Mouse (Mus musculus): ENCODE results near the gene Crip3. TPM values are rescaled to one million over a fixed set of nuclear protein-coding genes. Genes with fewer than 3 reads are reported as not detected.

Crip3 gene
- polyA plus RNA-seq, 1 experiment: not detected

- Histone ChIP-seq H3K36me3 (ENCODE audit: control insufficient read depth, insufficient read depth) (no peaks in the 10 kb centered on the region), H3ac (ENCODE audit: control insufficient read depth, insufficient read length) (no peak overlapping the region), H3K27me3 (ENCODE audit: control insufficient read depth, insufficient read depth, insufficient read length) (peaks cover 26% of the 10 kb centered on the region), H3K4me2 (ENCODE audit: low read depth) (no peak overlapping the region), H3K4me3 (no peak overlapping the region), H3K79me2 (ENCODE audit: control insufficient read depth, insufficient read depth) (no peaks in the 10 kb centered on the region)
- TF ChIP-seq CEBPB (IDR thresholded peaks at IDR 0.05; ENCODE audit: insufficient read depth, poor library complexity, severe bottlenecking) (no peak), REST (IDR thresholded peaks at IDR 0.05; ENCODE audit: insufficient read depth, insufficient read length) (no peak), MYOG (IDR thresholded peaks at IDR 0.05; ENCODE audit: control insufficient read depth in 1 of 3, insufficient read depth in 1 of 3, insufficient read length in 2 of 3, low read depth in 2 of 3) (no peak), USF1 (IDR thresholded peaks at IDR 0.05; ENCODE audit: low read depth) (no peak), POLR2A (IDR thresholded peaks at IDR 0.05; ENCODE audit: insufficient read length, low read depth) (no peak), TCF12 (IDR thresholded peaks at IDR 0.05; ENCODE audit: insufficient read depth, poor library complexity, severe bottlenecking) (no peak), TCF3 (IDR thresholded peaks at IDR 0.05; ENCODE audit: insufficient read length, low read depth) (no peak), SRF (IDR thresholded peaks at IDR 0.05; ENCODE audit: control insufficient read depth, insufficient read length, low read depth) (no peak)
These were observed 2.2 kb upstream of the Crip3 start for GRCm38 (mm10) chr17:46426496-46426895.

- Histone ChIP-seq H3K4me3 (no peak overlapping the region), H3K36me3 (ENCODE audit: control insufficient read depth, insufficient read depth) (no peaks in the 10 kb centered on the region), H3K27me3 (ENCODE audit: control insufficient read depth, insufficient read depth, insufficient read length) (peaks cover 60% of the 10 kb centered on the region), H3K79me2 (ENCODE audit: control insufficient read depth, insufficient read depth) (no peaks in the 10 kb centered on the region), H3ac (ENCODE audit: control insufficient read depth, insufficient read length) (no peak overlapping the region), H3K4me2 (ENCODE audit: low read depth) (no peak overlapping the region)
- TF ChIP-seq MAX (IDR thresholded peaks at IDR 0.05; ENCODE audit: low read depth): no peak
- TF ChIP-seq CEBPB (IDR thresholded peaks at IDR 0.05; ENCODE audit: insufficient read depth, poor library complexity, severe bottlenecking): no peak
- TF ChIP-seq TCF3 (IDR thresholded peaks at IDR 0.05; ENCODE audit: insufficient read length, low read depth): no peak
- TF ChIP-seq E2F4 (IDR thresholded peaks at IDR 0.05; ENCODE audit: insufficient read depth): no peak
- TF ChIP-seq SRF (IDR thresholded peaks at IDR 0.05; ENCODE audit: control insufficient read depth, insufficient read length, low read depth): no peak
- no peak for TF ChIP-seq USF1 (IDR thresholded peaks at IDR 0.05; ENCODE audit: low read depth)
- no peak for TF ChIP-seq TCF12 (IDR thresholded peaks at IDR 0.05; ENCODE audit: insufficient read depth, poor library complexity, severe bottlenecking)
- no peak for TF ChIP-seq POLR2AphosphoS2 (IDR thresholded peaks at IDR 0.05; ENCODE audit: insufficient read length, low read depth)
- TF ChIP-seq REST (IDR thresholded peaks at IDR 0.05; ENCODE audit: insufficient read depth, insufficient read length): no peak
- no peak for TF ChIP-seq MYOG (IDR thresholded peaks at IDR 0.05; ENCODE audit: control insufficient read depth in 1 of 3, insufficient read depth in 1 of 3, insufficient read length in 2 of 3, low read depth in 2 of 3)
- TF ChIP-seq MYOD1 (IDR thresholded peaks at IDR 0.05; ENCODE audit: control insufficient read depth in 1 of 3, insufficient read length in 2 of 3, low read depth in 2 of 3): no peak
- no peak for TF ChIP-seq POLR2A (IDR thresholded peaks at IDR 0.05; ENCODE audit: insufficient read length, low read depth)
These were observed 4.9 kb downstream of the Crip3 start for GRCm38 (mm10) chr17:46433627-46434026.

- H3K79me2 ChIP-seq (ENCODE audit: control insufficient read depth, insufficient read depth): no peaks in the 10 kb centered on the region
- no peak overlapping the region for H3K4me3 ChIP-seq
- TF ChIP-seq POLR2AphosphoS2 (IDR thresholded peaks at IDR 0.05; ENCODE audit: insufficient read length, low read depth): no peak
- no peak for TF ChIP-seq MAX (IDR thresholded peaks at IDR 0.05; ENCODE audit: low read depth)
- no peak for TF ChIP-seq MYOG (IDR thresholded peaks at IDR 0.05; ENCODE audit: control insufficient read depth in 1 of 3, insufficient read depth in 1 of 3, insufficient read length in 2 of 3, low read depth in 2 of 3)
- no peak for TF ChIP-seq USF1 (IDR thresholded peaks at IDR 0.05; ENCODE audit: low read depth)
- no peak for TF ChIP-seq TCF12 (IDR thresholded peaks at IDR 0.05; ENCODE audit: insufficient read depth, poor library complexity, severe bottlenecking)
- H3K36me3 ChIP-seq (ENCODE audit: control insufficient read depth, insufficient read depth): no peaks in the 10 kb centered on the region
- no peak overlapping the region for H3ac ChIP-seq (ENCODE audit: control insufficient read depth, insufficient read length)
- H3K27me3 ChIP-seq (ENCODE audit: control insufficient read depth, insufficient read depth, insufficient read length): peaks cover 42% of the 10 kb centered on the region
- H3K4me2 ChIP-seq (ENCODE audit: low read depth): no peak overlapping the region
These were observed 8.1 kb downstream of the Crip3 start for GRCm38 (mm10) chr17:46436672-46437366.

GRCm38 (mm10) chr17:46438298-46438873, 9.7 kb downstream of the Crip3 start, which contains the start of gene Slc22a7:
Gene Slc22a7 (minus strand): TSS chr17:46438457.
- no peaks in the 10 kb centered on the region for H3K79me2 ChIP-seq (ENCODE audit: control insufficient read depth, insufficient read depth)
- no peaks in the 10 kb centered on the region for H3K36me3 ChIP-seq (ENCODE audit: control insufficient read depth, insufficient read depth)
- H3K27me3 ChIP-seq (ENCODE audit: control insufficient read depth, insufficient read depth, insufficient read length): peaks cover 51% of the 10 kb centered on the region
- no peak within 1 kb of the TSS for H3K4me2 ChIP-seq (ENCODE audit: low read depth)
- no peak within 1 kb of the TSS for H3ac ChIP-seq (ENCODE audit: control insufficient read depth, insufficient read length)
- TF ChIP-seq TCF12 (IDR thresholded peaks at IDR 0.05; ENCODE audit: insufficient read depth, poor library complexity, severe bottlenecking): no peak
- TF ChIP-seq POLR2AphosphoS2 (IDR thresholded peaks at IDR 0.05; ENCODE audit: insufficient read length, low read depth): no peak
- no peak for TF ChIP-seq MAX (IDR thresholded peaks at IDR 0.05; ENCODE audit: low read depth)
- no peak for TF ChIP-seq POLR2A (IDR thresholded peaks at IDR 0.05; ENCODE audit: insufficient read length, low read depth)
- TF ChIP-seq TCF3 (IDR thresholded peaks at IDR 0.05; ENCODE audit: insufficient read length, low read depth): no peak
- no peak within 1 kb of the TSS for H3K4me3 ChIP-seq

GRCm38 (mm10) chr17:46439176-46439575, 10.4 kb downstream of the Crip3 start:
- H3K27me3 ChIP-seq (ENCODE audit: control insufficient read depth, insufficient read depth, insufficient read length): peaks cover 59% of the 10 kb centered on the region
- H3K79me2 ChIP-seq (ENCODE audit: control insufficient read depth, insufficient read depth): no peaks in the 10 kb centered on the region
- no peak overlapping the region for H3K4me3 ChIP-seq
- H3K36me3 ChIP-seq (ENCODE audit: control insufficient read depth, insufficient read depth): no peaks in the 10 kb centered on the region
- no peak overlapping the region for H3ac ChIP-seq (ENCODE audit: control insufficient read depth, insufficient read length)
- TF ChIP-seq CEBPB (IDR thresholded peaks at IDR 0.05; ENCODE audit: insufficient read depth, poor library complexity, severe bottlenecking) (no peak), SRF (IDR thresholded peaks at IDR 0.05; ENCODE audit: control insufficient read depth, insufficient read length, low read depth) (no peak), POLR2A (IDR thresholded peaks at IDR 0.05; ENCODE audit: insufficient read length, low read depth) (no peak), TCF12 (IDR thresholded peaks at IDR 0.05; ENCODE audit: insufficient read depth, poor library complexity, severe bottlenecking) (no peak), REST (IDR thresholded peaks at IDR 0.05; ENCODE audit: insufficient read depth, insufficient read length) (no peak), USF1 (IDR thresholded peaks at IDR 0.05; ENCODE audit: low read depth) (no peak), E2F4 (IDR thresholded peaks at IDR 0.05; ENCODE audit: insufficient read depth) (no peak), MYOG (IDR thresholded peaks at IDR 0.05; ENCODE audit: control insufficient read depth in 1 of 3, insufficient read depth in 1 of 3, insufficient read length in 2 of 3, low read depth in 2 of 3) (no peak), TCF3 (IDR thresholded peaks at IDR 0.05; ENCODE audit: insufficient read length, low read depth) (no peak), MYOD1 (IDR thresholded peaks at IDR 0.05; ENCODE audit: control insufficient read depth in 1 of 3, insufficient read length in 2 of 3, low read depth in 2 of 3) (no peak), POLR2AphosphoS2 (IDR thresholded peaks at IDR 0.05; ENCODE audit: insufficient read length, low read depth) (no peak), MAX (IDR thresholded peaks at IDR 0.05; ENCODE audit: low read depth) (no peak)
- no peak overlapping the region for H3K4me2 ChIP-seq (ENCODE audit: low read depth)
